Mouse (Mus musculus) forebrain, embryonic 11.5 days (tissue): ENCODE data around the gene Chrm4. TPM values are rescaled to one million over a fixed set of nuclear protein-coding genes. Genes with fewer than 3 reads are reported as not detected.
A peak's percentile ranks its signal among the peaks of the same experiment; 100 is the strongest.

ENCODE experiments used
- ATAC-seq: fragments of 200-750 bp; cut with Nextera tagmentation; replicated peaks from 2 replicates; pipeline ENCODE4 v1.8.0; 2017; ENCODE audit warnings: moderate TSS enrichment; ENCODE audit not compliant: low FRiP score
- DNase-seq: peaks from one replicate; pipeline ENCODE4 v3.0.0-alpha.2; 2017; ENCODE audit warnings: low spot score
- H3K27ac ChIP-seq: fragments of 300-500 bp; sonication (generic); 2 replicates; pipeline ENCODE4 v1.5.1; 2014; ENCODE audit warnings: low read depth, low read length
- H3K27me3 ChIP-seq: fragments of 300-500 bp; sonication (generic); 2 replicates; pipeline ENCODE4 v1.6.1; 2014; ENCODE audit warnings: mild to moderate bottlenecking, low read length, mixed read lengths; ENCODE audit not compliant: control insufficient read depth, insufficient read depth
- H3K36me3 ChIP-seq: fragments of 300-500 bp; sonication (generic); 2 replicates; pipeline ENCODE4 v1.6.1; 2014; ENCODE audit warnings: mild to moderate bottlenecking, low read length, moderate library complexity, mixed read lengths; ENCODE audit not compliant: control insufficient read depth, insufficient read depth
- H3K4me1 ChIP-seq: fragments of 300-500 bp; sonication (generic); replicated peaks from 2 replicates; pipeline ENCODE4 v1.6.1; 2014; ENCODE audit warnings: low read length, mixed read lengths; ENCODE audit not compliant: control insufficient read depth, insufficient read depth
- H3K4me2 ChIP-seq: fragments of 300-500 bp; sonication (generic); 2 replicates; pipeline ENCODE4 v1.6.1; 2014; ENCODE audit warnings: low read depth, mild to moderate bottlenecking, low read length, moderate library complexity, mixed read lengths; ENCODE audit not compliant: severe bottlenecking
- H3K4me3 ChIP-seq: fragments of 300-500 bp; sonication (generic); 2 replicates; pipeline ENCODE4 v1.5.1; 2014; ENCODE audit warnings: low read depth, low read length
- H3K9ac ChIP-seq: fragments of 300-500 bp; sonication (generic); 2 replicates; pipeline ENCODE4 v1.6.1; 2014; ENCODE audit warnings: low read length
- H3K9me3 ChIP-seq: fragments of 300-500 bp; sonication (generic); 2 replicates; pipeline ENCODE4 v1.6.1; 2016; ENCODE audit warnings: low read length, mixed read lengths; ENCODE audit not compliant: control insufficient read depth
- WGBS: fragments of 180-500 bp; shearing (Covaris S2); extraction: QIAGEN DNeasy Blood & Tissue Kit; methylation state at CpG from one replicate; pipeline ENCODE4 v1.1.7; 2014; 5-methylcytosine and 5-hydroxymethylcytosine counted together
- polyA plus RNA-seq: library from polyadenylated mRNA; unstranded; fragments of >200 nt; fragmentation: Nextera tagmentation; extraction: Ambion mirVana; gene quantifications from 2 replicates; pipeline ENCODE4 v1.2.1, GENCODE M21; 2014

The Chrm4 gene
- polyA plus RNA-seq, 1 experiment from 2014 or later: 0.47 TPM

GRCm38 (mm10) chr2:91945483-91945882, 18.4 kb downstream of the Chrm4 start, which contains the start of gene Gm9821:
Gene Gm9821 (plus strand): TSS chr2:91945703.
- no peaks in the 10 kb centered on the region for H3K9me3 ChIP-seq
- H3K4me1 ChIP-seq: peaks cover 20% of the 10 kb centered on the region
- no peak within 1 kb of the TSS for H3K9ac ChIP-seq
- no peak for ATAC-seq
- H3K4me2 ChIP-seq: no peak within 1 kb of the TSS
- no peak within 1 kb of the TSS for H3K27ac ChIP-seq
- no peak within 1 kb of the TSS for H3K4me3 ChIP-seq
- no peaks in the 10 kb centered on the region for H3K36me3 ChIP-seq
- DNase-seq: peak; percentile 51
- 81% methylated on average over 18 of the region's 18 CpGs for WGBS
- no peaks in the 10 kb centered on the region for H3K27me3 ChIP-seq

- H3K4me1 ChIP-seq: peaks cover 23% of the 10 kb centered on the region
- WGBS: 78% methylated on average over 6 of the region's 6 CpGs
- DNase-seq: no peak
- H3K27me3 ChIP-seq: no peaks in the 10 kb centered on the region
- H3K27ac ChIP-seq: no peak overlapping the region
- no peaks in the 10 kb centered on the region for H3K36me3 ChIP-seq
- no peak overlapping the region for H3K4me2 ChIP-seq
- H3K9me3 ChIP-seq: no peaks in the 10 kb centered on the region
- no peak for ATAC-seq
- H3K9ac ChIP-seq: no peak overlapping the region
- no peak overlapping the region for H3K4me3 ChIP-seq
These were observed 19.8 kb downstream of the Chrm4 start for GRCm38 (mm10) chr2:91946836-91947235.

- H3K4me2 ChIP-seq: no peak overlapping the region
- H3K4me1 ChIP-seq: peaks cover 23% of the 10 kb centered on the region
- H3K9me3 ChIP-seq: no peaks in the 10 kb centered on the region
- ATAC-seq (no peak), DNase-seq (no peak)
- H3K36me3 ChIP-seq: no peaks in the 10 kb centered on the region
- 57% methylated on average over 11 of the region's 11 CpGs for WGBS
- H3K9ac ChIP-seq: no peak overlapping the region
- no peaks in the 10 kb centered on the region for H3K27me3 ChIP-seq
- H3K4me3 ChIP-seq: no peak overlapping the region
- H3K27ac ChIP-seq: 0 out of 2 replicates have a peak overlapping the region, but pooled peaks have one; percentile 18
These were observed 20.5 kb downstream of the Chrm4 start for GRCm38 (mm10) chr2:91947397-91948150.

- Histone ChIP-seq H3K4me1 (peaks cover 23% of the 10 kb centered on the region), H3K9me3 (no peaks in the 10 kb centered on the region), H3K4me3 (no peak overlapping the region), H3K36me3 (no peaks in the 10 kb centered on the region), H3K4me2 (no peak overlapping the region), H3K27ac (0 out of 2 replicates have a peak overlapping the region, but pooled peaks have one; percentile 18), H3K27me3 (no peaks in the 10 kb centered on the region), H3K9ac (no peak overlapping the region)
- ATAC-seq (no peak), DNase-seq (no peak)
- WGBS: 81% methylated on average over 6 of the region's 6 CpGs
These were observed 21.1 kb downstream of the Chrm4 start for GRCm38 (mm10) chr2:91948151-91948509.

GRCm38 (mm10) chr2:91948792-91949241, 21.8 kb downstream of the Chrm4 start:
- 83% methylated on average over 3 of the region's 3 CpGs for WGBS
- H3K27ac ChIP-seq: no peak overlapping the region
- H3K4me1 ChIP-seq: peaks cover 24% of the 10 kb centered on the region
- no peaks in the 10 kb centered on the region for H3K9me3 ChIP-seq
- no peaks in the 10 kb centered on the region for H3K36me3 ChIP-seq
- DNase-seq: no peak
- ATAC-seq: no peak
- no peak overlapping the region for H3K4me3 ChIP-seq
- no peak overlapping the region for H3K4me2 ChIP-seq
- H3K9ac ChIP-seq: no peak overlapping the region
- H3K27me3 ChIP-seq: no peaks in the 10 kb centered on the region

- Histone ChIP-seq H3K9me3 (no peaks in the 10 kb centered on the region), H3K27me3 (no peaks in the 10 kb centered on the region), H3K4me2 (no peak overlapping the region), H3K27ac (no peak overlapping the region), H3K4me3 (no peak overlapping the region), H3K36me3 (no peaks in the 10 kb centered on the region), H3K4me1 (peaks cover 22% of the 10 kb centered on the region), H3K9ac (peak overlapping the region; percentile 32; the same call in 1 of the 2 replicates)
- ATAC-seq: peak; percentile 28
- no peak for DNase-seq
- 76% methylated on average over 17 of the region's 17 CpGs for WGBS
These were observed 22.6 kb downstream of the Chrm4 start for GRCm38 (mm10) chr2:91949411-91950274.

GRCm38 (mm10) chr2:91950275-91951085, 23.4 kb downstream of the Chrm4 start:
- Histone ChIP-seq H3K36me3 (no peaks in the 10 kb centered on the region), H3K4me2 (no peak overlapping the region), H3K27me3 (no peaks in the 10 kb centered on the region), H3K9me3 (no peaks in the 10 kb centered on the region), H3K4me3 (no peak overlapping the region), H3K27ac (0 out of 2 replicates have a peak overlapping the region, but pooled peaks have one; percentile 31), H3K4me1 (peaks cover 22% of the 10 kb centered on the region), H3K9ac (peak overlapping the region; percentile 32)
- ATAC-seq: peak; percentile 76
- WGBS: 14% methylated on average over 15 of the region's 15 CpGs
- DNase-seq: peak; percentile 67

GRCm38 (mm10) chr2:91953825-91954224, 26.8 kb downstream of the Chrm4 start:
- H3K27me3 ChIP-seq: no peaks in the 10 kb centered on the region
- H3K9me3 ChIP-seq: no peaks in the 10 kb centered on the region
- DNase-seq (no peak), ATAC-seq (no peak)
- 31% methylated on average over 5 of the region's 5 CpGs for WGBS
- no peak overlapping the region for H3K4me2 ChIP-seq
- H3K27ac ChIP-seq: no peak overlapping the region
- no peaks in the 10 kb centered on the region for H3K36me3 ChIP-seq
- no peak overlapping the region for H3K4me3 ChIP-seq
- no peak overlapping the region for H3K9ac ChIP-seq
- peaks cover 16% of the 10 kb centered on the region for H3K4me1 ChIP-seq
